Mouse (Mus musculus) cerebellum, adult (tissue): ENCODE measurements at regions not wholly inside any gene's neighbourhood (a gene's known extent, or its start where the extent isn't known, plus 50 kb on each side); places are given as distances from the start of the nearest gene placed in this dataset.
A peak's percentile ranks its signal among the peaks of the same experiment; 100 is the strongest.
"Not testable (repeated sequence)": the region's sequence is repeated elsewhere in the genome, so short reads cannot be mapped to it uniquely, and the experiment has no call there.

Source experiments
- ATAC-seq: cut with Nextera tagmentation; 2 replicates; pipeline ENCODE4 v1.9.2; 2017; ENCODE audit warnings: mild to moderate bottlenecking, moderate library complexity, mixed read lengths; ENCODE audit not compliant: insufficient number of reproducible peaks, low FRiP score, low TSS enrichment

- ATAC-seq = peak; percentile 37; the same call in 1 of the 2 replicates
Measured at GRCm38 (mm10) chr6:31126131-31126871, 167.4 kb upstream of the Klf14 start.

- ATAC-seq = no peak
Measured at GRCm38 (mm10) chr6:31129170-31129569, 170.3 kb upstream of the Klf14 start.

- no peak for ATAC-seq
Measured at GRCm38 (mm10) chr6:31129987-31130386, 171.1 kb upstream of the Klf14 start.

- ATAC-seq = no peak
Measured at GRCm38 (mm10) chr6:31130522-31130921, 171.6 kb upstream of the Klf14 start.

GRCm38 (mm10) chr6:31131716-31132115 is 172.8 kb upstream of the Klf14 start:
- ATAC-seq = no peak

- no peak for ATAC-seq
Measured at GRCm38 (mm10) chr6:31132396-31133190, 173.7 kb upstream of the Klf14 start.

- no peak for ATAC-seq
Measured at GRCm38 (mm10) chr6:31133896-31134735, 175.2 kb upstream of the Klf14 start.

GRCm38 (mm10) chr6:31134736-31135077 is 175.8 kb upstream of the Klf14 start:
- ATAC-seq = no peak

GRCm38 (mm10) chr6:31135580-31135979 is 176.7 kb upstream of the Klf14 start:
- ATAC-seq = no peak

GRCm38 (mm10) chr6:31136895-31137294 is 178.0 kb upstream of the Klf14 start:
- ATAC-seq = 0 out of 2 replicates have a peak, but pooled peaks have one; percentile 24

GRCm38 (mm10) chr6:31137351-31137750 is 178.5 kb upstream of the Klf14 start:
- no peak for ATAC-seq

GRCm38 (mm10) chr6:31140000-31140399 is 181.1 kb upstream of the Klf14 start:
- no peak for ATAC-seq

GRCm38 (mm10) chr6:31140593-31140992 is 181.7 kb upstream of the Klf14 start:
- ATAC-seq = no peak

- ATAC-seq = no peak
Measured at GRCm38 (mm10) chr6:31141486-31141885, 182.6 kb upstream of the Klf14 start.

GRCm38 (mm10) chr6:31142479-31143007 is 183.7 kb upstream of the Klf14 start:
- ATAC-seq = not testable (repeated sequence)

GRCm38 (mm10) chr6:31145687-31146086 is 186.8 kb upstream of the Klf14 start:
- no peak for ATAC-seq

- no peak for ATAC-seq
Measured at GRCm38 (mm10) chr6:31146779-31147178, 187.9 kb upstream of the Klf14 start.

GRCm38 (mm10) chr6:31147682-31148081 is 188.8 kb upstream of the Klf14 start:
- no peak for ATAC-seq

- peak; percentile 82 for ATAC-seq
Measured at GRCm38 (mm10) chr6:31148311-31148856, 189.5 kb upstream of the Klf14 start.

GRCm38 (mm10) chr6:31149164-31149563 is 190.3 kb upstream of the Klf14 start:
- ATAC-seq = no peak
